Mouse (Mus musculus) CD4-positive, CD25-positive, alpha-beta regulatory T cell (primary cell): ENCODE results near the gene Olfr16. TPM values are rescaled to one million over a fixed set of nuclear protein-coding genes. Genes with fewer than 3 reads are reported as not detected.

Experiments
- polyA plus RNA-seq: library from polyadenylated mRNA; unstranded; fragments of 100-300 nt; shearing (Covaris generic); gene quantifications from one replicate; pipeline ENCODE4 v1.2.1, GENCODE M21; 2017

Gene Olfr16
- not detected for polyA plus RNA-seq

DNA sequence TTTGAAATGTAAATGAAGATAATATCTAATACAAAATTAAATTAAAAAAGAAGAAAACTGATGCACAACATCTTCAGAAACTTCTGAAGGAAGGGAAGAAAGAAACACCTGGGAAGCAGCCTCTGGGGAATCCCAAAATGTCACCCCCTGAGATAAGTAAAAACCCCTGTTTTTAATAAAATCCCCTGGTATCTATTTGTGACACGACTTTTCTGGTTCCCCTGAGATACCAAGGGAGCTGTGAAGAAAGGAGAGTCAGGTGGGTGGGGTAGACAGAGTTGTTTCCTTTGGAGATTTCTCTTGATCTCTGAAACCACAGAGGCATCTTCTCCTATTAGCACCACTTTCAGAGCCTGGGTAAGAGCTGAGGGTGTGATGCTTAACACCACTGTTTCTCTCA lies at the start of gene Olfr16:
Gene Olfr16, plus strand, starts transcription at position 250 of the 400 bp plus-strand sequence.

Other genes with a start within 250 kb of the Olfr16 start
- not detected for gene Apcs, start 55.4 kb upstream of the Olfr16 start, polyA plus RNA-seq
- not detected for gene Olfr1408, start 187.0 kb downstream of the Olfr16 start, polyA plus RNA-seq
- gene Olfr1406, start 240.2 kb downstream of the Olfr16 start, polyA plus RNA-seq = 0.10 TPM
- not detected for gene Olfr218, start 247.4 kb downstream of the Olfr16 start, polyA plus RNA-seq